Mouse (Mus musculus) MEL (cell line): ENCODE measurements around the gene Sept9.

ENCODE experiments used
- CTCF ChIP-seq, 3 experiments: IDR thresholded peaks in 2 of 3; conservative IDR thresholded peaks in 1 of 3; 2 replicates each; pipeline ENCODE4 v1.5.1; 2011 to 2012; ENCODE audit warnings: low read length in 3 of 3, low read depth in 2 of 3, mild to moderate bottlenecking in 2 of 3, improper control_type of control experiment in 1 of 3, inconsistent platforms in 1 of 3, mixed read lengths in 1 of 3, moderate library complexity in 1 of 3; ENCODE audit not compliant: control insufficient read depth in 1 of 3, insufficient read depth in 1 of 3, poor library complexity in 1 of 3, severe bottlenecking in 1 of 3
- RAD21 ChIP-seq: IDR thresholded peaks from 2 replicates; pipeline ENCODE4 v1.6.1; 2011; ENCODE audit warnings: mild to moderate bottlenecking, low read depth, low read length, improper control_type of control experiment
- USF1 ChIP-seq: IDR thresholded peaks from 2 replicates; pipeline ENCODE4 v1.6.1; 2014; ENCODE audit warnings: low read depth, mild to moderate bottlenecking, inconsistent platforms, low read length, improper control_type of control experiment, moderate library complexity
- ZC3H11A ChIP-seq: IDR thresholded peaks from 2 replicates; pipeline ENCODE4 v1.6.1; 2012; ENCODE audit warnings: low read depth, mild to moderate bottlenecking, inconsistent platforms, low read length, improper control_type of control experiment
- ZNF384 ChIP-seq: IDR thresholded peaks from 2 replicates; pipeline ENCODE4 v1.6.1; 2012; ENCODE audit warnings: low read depth, mild to moderate bottlenecking, inconsistent platforms, low read length, improper control_type of control experiment

- TF ChIP-seq CTCF (IDR thresholded peaks at IDR 0.05 in 2 of 3, conservative IDR thresholded peaks at IDR 0.05 in 1 of 3; ENCODE audit: control insufficient read depth in 1 of 3, insufficient read depth in 1 of 3, low read depth in 2 of 3, low read length in 3 of 3, poor library complexity in 1 of 3, severe bottlenecking in 1 of 3) (no peak), USF1 (no peak), ZNF384 (no peak), RAD21 (no peak), ZC3H11A (no peak)
These were observed 75.5 kb downstream of the Sept9 start for GRCm38 (mm10) chr11:117274973-117275372.
